Mouse (Mus musculus) liver, adult 2 months (tissue): Measurements from ENCODE around the gene Ldb1. TPM values are rescaled to one million over a fixed set of nuclear protein-coding genes. Genes with fewer than 3 reads are reported as not detected.

ENCODE experiments used
- DNase-seq: peaks from one replicate; pipeline ENCODE4 v3.0.0-alpha.2; 2011; ENCODE audit warnings: low read depth, low spot score; ENCODE audit errors: extremely low read depth
- H3K27ac ChIP-seq: fragments of 200-500 bp; replicated peaks from 2 replicates; pipeline ENCODE4 v1.5.1; 2012; ENCODE audit warnings: low read depth, mild to moderate bottlenecking, control low read depth, inconsistent platforms, low read length; ENCODE audit not compliant: insufficient read depth
- H3K27me3 ChIP-seq: fragments of 200-500 bp; 2 replicates; pipeline ENCODE4 v1.6.1; 2012; ENCODE audit warnings: mild to moderate bottlenecking, moderate library complexity, low read length, inconsistent platforms; ENCODE audit not compliant: control insufficient read depth, insufficient read depth
- H3K36me3 ChIP-seq: fragments of 200-500 bp; 2 replicates; pipeline ENCODE4 v1.6.1; 2012; ENCODE audit warnings: low read length, inconsistent platforms; ENCODE audit not compliant: control insufficient read depth, insufficient read depth
- H3K4me1 ChIP-seq: fragments of 200-500 bp; 2 replicates; pipeline ENCODE4 v1.6.1; 2011; ENCODE audit warnings: low read length; ENCODE audit not compliant: control insufficient read depth, insufficient read depth
- H3K4me3 ChIP-seq: fragments of 200-500 bp; 2 replicates; pipeline ENCODE4 v1.5.1; 2011; ENCODE audit warnings: low read depth, mild to moderate bottlenecking, control low read depth, low read length, moderate library complexity; ENCODE audit not compliant: insufficient read depth
- H3K79me2 ChIP-seq: fragments of 200-500 bp; 2 replicates; pipeline ENCODE4 v1.6.1; 2012; ENCODE audit warnings: inconsistent platforms, mild to moderate bottlenecking, low read length, moderate library complexity; ENCODE audit not compliant: control insufficient read depth, insufficient read depth
- H3K9ac ChIP-seq: fragments of 200-500 bp; 2 replicates; pipeline ENCODE4 v1.6.1; 2012; ENCODE audit warnings: low read depth, mild to moderate bottlenecking, control low read depth, inconsistent platforms, low read length
- CTCF ChIP-seq: fragments of 200-500 bp; IDR thresholded peaks from 2 replicates; pipeline ENCODE4 v1.5.1; 2011; ENCODE audit warnings: low read depth, low read length, control low read depth
- POLR2A ChIP-seq: fragments of 200-500 bp; IDR thresholded peaks from 2 replicates; pipeline ENCODE4 v1.6.1; 2011; ENCODE audit warnings: low read length, control low read depth; ENCODE audit not compliant: insufficient read depth; ENCODE audit errors: extremely low read depth
- WGBS: fragments of 180-500 bp; shearing (Covaris S2); methylation state at CpG from one replicate; pipeline ENCODE4 v1.1.7; 2018; 5-methylcytosine and 5-hydroxymethylcytosine counted together
- polyA plus RNA-seq: library from polyadenylated mRNA; depleted of rRNA; stranded (reverse); fragments of >200 nt; gene quantifications from 2 replicates; pipeline ENCODE4 v1.2.3, GENCODE M21; 2012; rRNA removed
- total RNA-seq: library from RNA; depleted of rRNA; stranded (reverse); fragments of >200 nt; gene quantifications from 2 replicates; pipeline ENCODE4 v1.2.3, GENCODE M21; 2014; rRNA removed

Ldb1 gene
- total and polyA plus RNA-seq, 2 experiments: 14.9 to 42.1 TPM

DNA sequence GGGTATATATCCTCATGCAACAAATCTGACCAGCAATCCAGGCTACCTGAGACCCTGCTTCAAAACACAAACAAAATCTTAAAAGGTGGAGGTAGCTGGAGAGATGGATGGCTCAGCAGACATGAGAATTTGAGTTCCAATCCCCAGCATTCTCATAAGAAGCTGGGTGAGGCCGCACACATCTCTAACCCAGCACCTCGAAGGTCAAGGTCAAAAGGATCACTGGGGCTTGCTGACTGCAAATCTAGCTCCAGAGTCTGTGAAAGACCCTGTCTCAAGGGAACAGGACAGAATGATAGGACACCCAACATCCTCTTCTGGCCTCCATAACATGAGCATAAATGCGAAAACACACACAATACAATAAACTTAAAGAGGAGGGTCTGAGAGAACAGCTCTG is 53.8 kb downstream of the Ldb1 start:
- Histone ChIP-seq H3K27ac (no peak overlapping the region), H3K4me1 (no peaks in the 10 kb centered on the region), H3K36me3 (peaks cover 2% of the 10 kb centered on the region), H3K79me2 (peaks cover 3% of the 10 kb centered on the region; the same call in 1 of the 2 replicates), H3K9ac (no peak overlapping the region), H3K4me3 (no peak overlapping the region), H3K27me3 (no peaks in the 10 kb centered on the region)
- DNase-seq: no peak
- 84% methylated on average over 3 of the region's 3 CpGs for WGBS
- TF ChIP-seq POLR2A (no peak), CTCF (no peak)

DNA sequence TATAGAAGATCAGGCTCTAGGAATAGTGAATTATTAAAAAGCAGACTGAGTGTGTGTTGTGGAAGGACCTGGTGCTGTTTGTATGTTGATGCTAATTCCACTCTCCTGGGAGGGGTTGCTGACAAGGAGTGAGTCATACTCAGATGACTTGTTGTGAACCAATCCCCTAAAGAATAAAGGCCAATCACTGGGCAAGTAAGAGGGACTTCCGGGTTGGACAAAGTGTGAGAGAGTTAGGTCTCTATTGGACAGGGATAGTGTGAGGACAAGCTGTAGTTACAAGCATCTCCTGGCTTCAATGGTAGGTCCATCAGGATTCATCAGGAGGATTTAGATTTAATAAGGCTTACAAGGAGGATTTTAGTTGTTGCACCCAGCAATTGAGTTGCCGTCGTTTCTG is 56.8 kb downstream of the Ldb1 start:
- peaks cover 3% of the 10 kb centered on the region; the same call in 1 of the 2 replicates for H3K79me2 ChIP-seq
- TF ChIP-seq POLR2A (no peak), CTCF (no peak)
- H3K4me3 ChIP-seq: no peak overlapping the region
- H3K9ac ChIP-seq: no peak overlapping the region
- 91% methylated on average over 3 of the region's 3 CpGs for WGBS
- peaks cover 2% of the 10 kb centered on the region for H3K36me3 ChIP-seq
- no peak for DNase-seq
- no peaks in the 10 kb centered on the region for H3K27me3 ChIP-seq
- no peaks in the 10 kb centered on the region for H3K4me1 ChIP-seq
- no peak overlapping the region for H3K27ac ChIP-seq

DNA sequence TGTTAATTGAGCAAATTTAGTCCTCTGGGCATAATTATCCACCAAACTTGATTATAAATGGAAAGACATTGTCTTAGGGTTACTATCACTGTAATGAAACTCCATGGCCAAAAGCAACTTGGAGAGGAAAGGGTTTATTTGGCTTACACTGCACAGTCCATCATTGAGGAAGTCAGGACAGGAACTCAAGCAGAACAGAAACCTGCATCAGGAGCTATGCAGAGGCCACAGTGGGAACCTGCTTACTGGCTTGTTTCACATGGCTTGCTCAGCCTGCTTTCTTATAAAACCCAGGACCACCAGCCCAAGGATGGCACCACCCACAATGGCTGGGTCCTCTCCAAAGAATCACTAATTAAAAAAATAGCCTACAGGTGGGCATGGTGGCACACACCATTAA is 60.6 kb downstream of the Ldb1 start:
- DNase-seq: no peak
- H3K4me3 ChIP-seq: no peak overlapping the region
- no peak overlapping the region for H3K9ac ChIP-seq
- H3K27ac ChIP-seq: no peak overlapping the region
- H3K27me3 ChIP-seq: no peaks in the 10 kb centered on the region
- no peaks in the 10 kb centered on the region; the same call in 1 of the 2 replicates for H3K79me2 ChIP-seq
- TF ChIP-seq POLR2A (no peak), CTCF (no peak)
- H3K4me1 ChIP-seq: no peaks in the 10 kb centered on the region
- H3K36me3 ChIP-seq: peaks cover 2% of the 10 kb centered on the region

Other genes with a start within 250 kb of the Ldb1 start
- not detected in 2 replicates for gene Kcnip2, start 229.2 kb downstream of the Ldb1 start, total RNA-seq
- 0.02 and 0.04 TPM in 2 replicates for gene Kcnip2, start 229.2 kb downstream of the Ldb1 start, polyA plus RNA-seq
- gene Armh3, start 46.7 kb downstream of the Ldb1 start, total RNA-seq: 3.8 and 4.2 TPM in 2 replicates
- gene Armh3, start 46.7 kb downstream of the Ldb1 start, polyA plus RNA-seq: 4.9 and 5.2 TPM in 2 replicates
- 2.3 and 2.9 TPM in 2 replicates for gene Hps6, start 41.7 kb downstream of the Ldb1 start, total RNA-seq
- 3.2 TPM in 2 replicates for gene Hps6, start 41.7 kb downstream of the Ldb1 start, polyA plus RNA-seq
- gene Pprc1, start 328 bp downstream of the Ldb1 start, total RNA-seq: 1.1 and 2.1 TPM in 2 replicates
- gene Pprc1, start 328 bp downstream of the Ldb1 start, polyA plus RNA-seq: 5.0 and 11.7 TPM in 2 replicates
- 3.4 and 3.8 TPM in 2 replicates for gene Nolc1, start 30.6 kb upstream of the Ldb1 start, total RNA-seq
- gene Nolc1, start 30.6 kb upstream of the Ldb1 start, polyA plus RNA-seq: 5.6 and 7.3 TPM in 2 replicates
- gene Elovl3, start 86.7 kb upstream of the Ldb1 start, total RNA-seq: 0.67 and 9.8 TPM in 2 replicates
- 2.6 and 3.7 TPM in 2 replicates for gene Elovl3, start 86.7 kb upstream of the Ldb1 start, polyA plus RNA-seq
- gene Pitx3, start 103.1 kb upstream of the Ldb1 start, total RNA-seq: not detected in 2 replicates
- gene Pitx3, start 103.1 kb upstream of the Ldb1 start, polyA plus RNA-seq: not detected in 2 replicates
- 25.0 and 25.7 TPM in 2 replicates for gene Gbf1, start 107.3 kb upstream of the Ldb1 start, total RNA-seq
- 49.3 and 58.1 TPM in 2 replicates for gene Gbf1, start 107.3 kb upstream of the Ldb1 start, polyA plus RNA-seq